Comparison of ENCODE assay signal across 1 mouse cellular context in the genomic region with DNA sequence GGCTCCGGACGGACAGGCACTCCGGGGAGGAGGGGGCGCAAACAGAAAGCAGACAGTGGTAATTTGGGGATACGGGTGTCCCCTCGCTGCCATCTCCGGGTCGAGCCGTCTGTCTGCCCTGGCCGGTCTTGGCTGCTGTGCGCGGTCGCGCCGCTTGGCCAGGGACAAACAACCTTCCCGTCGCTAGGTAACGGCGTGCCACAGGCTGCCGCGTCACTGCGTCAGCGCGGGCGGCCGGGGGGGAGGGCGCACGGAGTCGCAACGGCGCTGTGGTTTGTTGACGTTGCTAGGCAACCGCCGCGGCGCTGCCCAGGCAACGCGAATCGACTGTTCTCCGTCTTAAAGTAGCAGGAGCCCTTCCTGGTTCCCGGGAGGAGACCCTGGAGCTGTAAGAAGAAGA.
A peak's percentile ranks its signal among the peaks of the same experiment; 100 is the strongest.
TF ChIP-seq lines count a peak whose summit lies in the region.

No protein-coding gene starts in this region.

TF ChIP-seq in MEL, 35 proteins besides CTCF, POLR2A, EP300 and RAD21 (continued from another document):
- TF ChIP-seq USF2 (IDR thresholded peaks at IDR 0.05; ENCODE audit: borderline replicate concordance in 1 of 2, insufficient read depth in 1 of 2, low read depth in 1 of 2, low read length in 2 of 2) (no peak), ZKSCAN1 (IDR thresholded peaks at IDR 0.05; ENCODE audit: low read depth, low read length) (no peak), ELF1 (IDR thresholded peaks at IDR 0.05; ENCODE audit: low read depth, low read length) (peak; percentile 32; the same call in 1 of the 2 replicates), CHD2 (IDR thresholded peaks at IDR 0.05; ENCODE audit: low read length) (no peak), NRF1 (IDR thresholded peaks at IDR 0.05; ENCODE audit: insufficient read depth, low read depth, low read length, poor library complexity, severe bottlenecking) (no peak), MXI1 (IDR thresholded peaks at IDR 0.05; ENCODE audit: low read depth, low read length) (peak; percentile 90; the same call in 1 of the 2 replicates), MYB (IDR thresholded peaks at IDR 0.05; ENCODE audit: low read depth, low read length) (no peak), ZC3H11A (IDR thresholded peaks at IDR 0.05; ENCODE audit: low read depth, low read length) (no peak), MAZ (IDR thresholded peaks at IDR 0.05; ENCODE audit: low read depth, low read length) (no peak), KAT2A (conservative IDR thresholded peaks at IDR 0.05; ENCODE audit: low read depth, low read length) (no peak), POLR2AphosphoS2 (IDR thresholded peaks at IDR 0.05; ENCODE audit: low read length) (no peak), TBP (IDR thresholded peaks at IDR 0.05; ENCODE audit: low read depth, low read length) (no peak)
